Mouse (Mus musculus) small intestine, adult 2 months (tissue): ENCODE measurements at regions not wholly inside any gene's neighbourhood (a gene's known extent, or its start where the extent isn't known, plus 50 kb on each side); places are given as distances from the start of the nearest gene placed in this dataset.

Experiments
- CTCF ChIP-seq: fragments of 200-500 bp; IDR thresholded peaks from 2 replicates; pipeline ENCODE4 v1.5.1; 2012; ENCODE audit warnings: low read depth, mild to moderate bottlenecking, control low read depth, inconsistent platforms, low read length, moderate library complexity, mixed read lengths; ENCODE audit not compliant: insufficient replicate concordance, insufficient read length; ENCODE audit errors: extremely low read depth
- POLR2A ChIP-seq: fragments of 200-500 bp; IDR thresholded peaks from 2 replicates; pipeline ENCODE4 v1.6.1; 2012; ENCODE audit warnings: low read depth, mild to moderate bottlenecking, control low read depth, inconsistent platforms, low read length, moderate library complexity

DNA sequence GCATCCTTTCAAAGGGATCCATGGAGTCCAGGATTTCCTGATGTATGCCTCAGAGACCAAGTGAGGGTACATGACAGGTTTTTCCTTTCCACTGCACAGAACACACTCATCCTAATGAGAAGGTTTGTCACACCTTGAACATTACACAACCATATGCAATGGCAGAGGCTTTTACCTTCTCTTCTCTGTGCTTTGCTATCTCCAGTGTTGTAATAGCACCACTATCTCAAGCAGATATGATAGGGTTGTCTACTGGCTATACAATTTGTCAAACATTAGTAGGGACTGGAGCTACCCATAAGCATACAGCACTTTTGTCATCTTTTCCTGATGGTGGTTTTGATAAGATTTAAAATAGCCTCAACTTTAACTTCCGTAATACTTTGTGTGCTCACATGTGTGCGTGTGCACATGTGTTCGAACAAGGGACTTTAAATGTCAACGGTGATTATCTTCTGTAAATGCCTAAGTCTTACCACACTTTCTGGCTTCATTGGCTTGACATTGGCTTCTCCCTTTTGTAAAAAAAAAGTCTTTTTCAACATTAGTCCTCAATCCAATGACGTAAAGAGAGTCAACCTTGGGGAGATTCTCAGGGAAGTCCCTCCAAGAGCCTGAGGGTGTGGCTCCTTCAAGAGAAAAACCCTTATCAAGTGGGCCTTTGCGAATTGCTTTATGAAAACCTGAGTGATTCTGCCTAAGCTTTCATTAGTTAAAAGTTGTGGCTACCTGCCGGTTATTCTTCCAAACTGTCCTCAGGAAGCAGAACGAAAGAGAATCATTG is 513.1 kb upstream of the 4930412O13Rik start:
- TF ChIP-seq POLR2A: no peak
- TF ChIP-seq CTCF: no peak
